Mouse (Mus musculus) erythroblast, embryonic 14.5 days (primary cell): ENCODE results near the gene Zfp445.
"Not testable (repeated sequence)": the region's sequence is repeated elsewhere in the genome, so short reads cannot be mapped to it uniquely, and the experiment has no call there.

ENCODE experiments used
- GATA1 ChIP-seq: IDR thresholded peaks from 2 replicates; pipeline ENCODE4 v1.6.1; 2012; ENCODE audit warnings: low read length, inconsistent platforms, mixed read lengths
- TAL1 ChIP-seq: IDR thresholded peaks from 3 replicates; pipeline ENCODE4 v1.6.1; 2012; ENCODE audit warnings: low read length, inconsistent platforms, mixed read lengths

- not testable (repeated sequence) for TF ChIP-seq TAL1, GATA1
These were observed 10.7 kb downstream of the Zfp445 start for GRCm38 (mm10) chr9:122855141-122855540.
